Mouse (Mus musculus) CH12.LX (cell line): Measurements from ENCODE around the gene Pkdrej.

Experiments
- CTCF ChIP-seq, 2 experiments: IDR thresholded peaks in 1 of 2; conservative IDR thresholded peaks in 1 of 2; 2 replicates each; pipeline ENCODE4 v1.5.1; 2011 to 2012; ENCODE audit warnings: low read depth in 2 of 2, low read length in 2 of 2, improper control_type of control experiment in 1 of 2, inconsistent platforms in 1 of 2, mild to moderate bottlenecking in 1 of 2, moderate library complexity in 1 of 2
- EP300 ChIP-seq: IDR thresholded peaks from 2 replicates; pipeline ENCODE4 v1.6.1; 2011; ENCODE audit warnings: low read length, improper control_type of control experiment
- HCFC1 ChIP-seq: IDR thresholded peaks from 2 replicates; pipeline ENCODE4 v1.6.1; 2012; ENCODE audit warnings: low read depth, mild to moderate bottlenecking, inconsistent platforms, low read length, improper control_type of control experiment
- JUND ChIP-seq: conservative IDR thresholded peaks from 2 replicates; pipeline ENCODE4 v1.6.1; 2011; ENCODE audit warnings: low read depth, low read length, improper control_type of control experiment
- MAFK ChIP-seq: IDR thresholded peaks from 2 replicates; pipeline ENCODE4 v1.6.1; 2011; ENCODE audit warnings: low read length, improper control_type of control experiment; ENCODE audit not compliant: insufficient replicate concordance
- MAX ChIP-seq: IDR thresholded peaks from 2 replicates; pipeline ENCODE4 v1.6.1; 2011; ENCODE audit warnings: low read length, improper control_type of control experiment
- MEF2A ChIP-seq: IDR thresholded peaks from 2 replicates; pipeline ENCODE4 v1.6.1; 2014; ENCODE audit warnings: low read depth, mild to moderate bottlenecking, inconsistent platforms, low read length, improper control_type of control experiment, borderline replicate concordance
- MXI1 ChIP-seq: IDR thresholded peaks from 2 replicates; pipeline ENCODE4 v1.6.1; 2011; ENCODE audit warnings: mild to moderate bottlenecking, low read depth, low read length, improper control_type of control experiment
- POLR2A ChIP-seq: IDR thresholded peaks from 2 replicates; pipeline ENCODE4 v1.6.1; 2011; ENCODE audit warnings: low read depth, mild to moderate bottlenecking, improper control_type of control experiment, low read length
- SMC3 ChIP-seq: IDR thresholded peaks from 2 replicates; pipeline ENCODE4 v1.6.1; 2011; ENCODE audit warnings: low read depth, low read length, improper control_type of control experiment
- TCF12 ChIP-seq: IDR thresholded peaks from 2 replicates; pipeline ENCODE4 v1.6.1; 2014; ENCODE audit warnings: low read depth, mild to moderate bottlenecking, inconsistent platforms, low read length, improper control_type of control experiment
- UBTF ChIP-seq: IDR thresholded peaks from 2 replicates; pipeline ENCODE4 v1.6.1; 2012; ENCODE audit warnings: low read depth, mild to moderate bottlenecking, inconsistent platforms, low read length, improper control_type of control experiment, moderate library complexity

DNA sequence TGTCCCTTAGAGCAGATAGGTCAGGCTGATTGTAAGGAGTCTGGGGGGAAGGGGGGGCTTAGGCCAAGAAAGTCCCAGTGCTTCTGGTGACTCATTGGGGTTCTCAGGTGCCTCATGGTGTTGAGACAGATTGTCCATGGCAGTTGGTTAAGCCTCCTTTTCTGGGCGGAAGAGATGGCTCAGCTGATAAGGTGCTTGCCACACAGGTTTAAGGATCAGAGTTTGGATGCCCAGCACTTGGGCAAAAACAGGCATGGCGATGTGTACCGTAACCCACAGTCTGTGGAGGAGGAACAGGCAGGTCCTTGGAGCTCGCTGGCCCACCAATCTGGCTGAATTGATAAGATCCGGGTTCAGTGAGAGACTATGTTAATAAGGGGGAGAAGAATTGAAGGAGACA is 15.4 kb upstream of the Pkdrej start:
- TF ChIP-seq POLR2A (no peak), HCFC1 (no peak), MAX (no peak), SMC3 (no peak), TCF12 (no peak), CTCF (conservative IDR thresholded peaks at IDR 0.05 in 1 of 2, IDR thresholded peaks at IDR 0.05 in 1 of 2; ENCODE audit: low read depth in 2 of 2, low read length in 2 of 2) (no peak), JUND (no peak), EP300 (no peak), MEF2A (no peak), MAFK (no peak), MXI1 (no peak), UBTF (no peak)
